Mouse (Mus musculus) megakaryocyte, adult 5-6 weeks (primary cell): ENCODE data around the gene Gtf2f2. TPM values are rescaled to one million over a fixed set of nuclear protein-coding genes. Genes with fewer than 3 reads are reported as not detected.
A peak's percentile ranks its signal among the peaks of the same experiment; 100 is the strongest.

Experiments used
- ATAC-seq: 2 replicates; pipeline ENCODE4 v1.8.0; 2016; ENCODE audit warnings: mild to moderate bottlenecking, inconsistent platforms; ENCODE audit not compliant: poor library complexity, severe bottlenecking
- total RNA-seq, 2 experiments: library from RNA; stranded (forward) in 1 of 2; stranded (reverse) in 1 of 2; fragments of 153-499, 151-499 nt in 1 of 2; fragments of 221-1000, 200-1000 nt in 1 of 2; gene quantifications; 2 replicates each; pipeline versions ENCODE4 v1.2.3 to v1.2.4; 2015 to 2017

Gene Gtf2f2
- 33.3 and 33.9 TPM in 2 replicates for total RNA-seq (2015)
- 37.3 and 42.2 TPM in 2 replicates for total RNA-seq (2017)

GRCm38 (mm10) chr14:76010102-76011061, at the start of gene Gtf2f2:
TSS of gene Gtf2f2 (minus strand) at chr14:76010865.
- peak; percentile 93 for ATAC-seq

- ATAC-seq = no peak
Observed at GRCm38 (mm10) chr14:76059441-76059840, 48.8 kb upstream of the Gtf2f2 start.

GRCm38 (mm10) chr14:76053726-76054125, 43.1 kb upstream of the Gtf2f2 start:
- no peak for ATAC-seq

GRCm38 (mm10) chr14:76051966-76052365, 41.3 kb upstream of the Gtf2f2 start:
- no peak for ATAC-seq

GRCm38 (mm10) chr14:76045767-76046166, 35.1 kb upstream of the Gtf2f2 start:
- no peak for ATAC-seq

- ATAC-seq = no peak
Observed at GRCm38 (mm10) chr14:76044164-76044557, 33.5 kb upstream of the Gtf2f2 start.

GRCm38 (mm10) chr14:76043251-76044163, 32.8 kb upstream of the Gtf2f2 start:
- no peak for ATAC-seq

DNA sequence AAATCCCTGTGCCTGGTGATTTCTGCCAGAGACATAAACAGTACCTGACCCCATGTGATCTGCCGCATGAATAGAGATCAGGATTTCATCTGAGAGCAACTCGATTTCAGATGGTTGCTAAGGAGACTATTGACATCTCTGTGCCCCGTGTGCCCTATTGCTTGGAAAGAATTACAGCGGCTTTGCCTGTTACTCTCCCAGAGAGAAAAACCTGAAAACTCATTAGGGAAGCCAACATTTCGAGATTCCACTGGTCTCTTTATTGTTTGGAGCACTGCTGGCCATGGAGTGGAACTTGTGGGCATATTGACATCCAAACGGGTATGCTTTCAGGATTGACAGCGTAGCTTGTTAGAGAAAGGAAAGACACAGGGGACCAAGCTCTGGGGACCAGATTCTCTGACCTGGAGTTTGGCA, 22.6 kb upstream of the Gtf2f2 start:
- no peak for ATAC-seq

- no peak for ATAC-seq
Observed at GRCm38 (mm10) chr14:76032671-76033136, 22.0 kb upstream of the Gtf2f2 start.

GRCm38 (mm10) chr14:76031117-76031842, 20.6 kb upstream of the Gtf2f2 start:
- no peak for ATAC-seq

GRCm38 (mm10) chr14:76024641-76025040, 14.0 kb upstream of the Gtf2f2 start:
- ATAC-seq = no peak

DNA sequence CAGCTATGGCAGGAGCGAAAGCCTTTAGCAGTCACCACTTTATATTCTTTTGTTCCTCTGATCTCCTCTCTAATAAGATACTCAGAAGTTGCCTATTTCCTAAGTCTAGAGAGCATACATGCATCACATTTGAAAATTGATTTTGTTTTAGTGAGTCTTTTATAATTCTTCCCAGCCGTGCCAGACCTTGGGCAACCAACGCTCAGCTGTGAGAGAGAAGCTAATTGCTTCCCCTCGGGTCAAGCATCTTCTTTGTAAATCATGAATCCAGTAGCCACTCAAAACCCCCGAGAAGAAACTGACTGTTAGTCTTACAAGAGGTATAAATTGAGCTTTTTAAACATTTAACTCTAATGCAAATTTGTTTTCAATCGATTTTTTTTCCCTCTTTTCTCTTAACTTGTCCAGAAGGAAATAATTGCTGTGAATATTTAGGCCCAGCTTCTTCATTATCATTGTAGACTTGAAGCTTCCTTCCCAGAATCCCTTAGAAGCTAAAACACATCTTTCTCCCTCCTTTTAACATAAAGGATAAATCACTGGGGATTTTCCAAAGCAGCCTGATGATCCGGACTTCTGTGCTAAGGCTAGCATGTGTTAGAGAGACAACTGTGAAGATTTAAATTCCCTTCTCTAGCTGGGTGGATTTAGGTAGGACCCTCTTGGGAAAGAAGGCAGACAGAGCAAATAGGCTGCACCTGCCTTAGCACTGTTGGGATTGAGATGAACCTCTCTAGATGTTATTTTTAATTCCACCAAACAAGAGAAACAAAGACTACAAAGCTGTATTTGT, 10.5 kb upstream of the Gtf2f2 start:
- no peak for ATAC-seq

DNA sequence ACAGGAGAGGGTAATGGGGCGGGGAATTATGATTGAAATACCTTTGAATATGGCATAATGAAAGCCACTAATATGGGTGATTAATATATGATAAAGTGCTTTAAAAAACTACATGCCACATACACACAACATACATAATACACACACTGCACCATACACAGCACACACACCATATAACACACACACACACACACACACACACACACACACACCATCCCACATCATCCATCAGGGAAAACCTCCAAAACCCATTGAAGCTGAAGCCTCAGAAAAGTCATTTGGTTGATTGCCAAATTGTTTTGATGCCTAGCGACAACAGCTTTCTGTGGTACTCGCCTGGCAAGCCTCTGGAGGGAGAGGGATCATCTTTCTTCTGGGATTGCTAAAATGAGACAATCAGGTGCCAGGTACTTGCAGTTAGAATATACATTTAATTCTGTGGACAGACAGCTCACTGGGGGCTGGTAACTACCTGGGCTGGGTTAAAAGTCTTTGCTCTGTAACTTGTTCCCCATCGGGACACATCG, 9.7 kb upstream of the Gtf2f2 start:
- ATAC-seq = no peak

GRCm38 (mm10) chr14:76017785-76018490, 7.3 kb upstream of the Gtf2f2 start:
- ATAC-seq = no peak

GRCm38 (mm10) chr14:76014331-76014730, 3.7 kb upstream of the Gtf2f2 start:
- ATAC-seq = no peak

DNA sequence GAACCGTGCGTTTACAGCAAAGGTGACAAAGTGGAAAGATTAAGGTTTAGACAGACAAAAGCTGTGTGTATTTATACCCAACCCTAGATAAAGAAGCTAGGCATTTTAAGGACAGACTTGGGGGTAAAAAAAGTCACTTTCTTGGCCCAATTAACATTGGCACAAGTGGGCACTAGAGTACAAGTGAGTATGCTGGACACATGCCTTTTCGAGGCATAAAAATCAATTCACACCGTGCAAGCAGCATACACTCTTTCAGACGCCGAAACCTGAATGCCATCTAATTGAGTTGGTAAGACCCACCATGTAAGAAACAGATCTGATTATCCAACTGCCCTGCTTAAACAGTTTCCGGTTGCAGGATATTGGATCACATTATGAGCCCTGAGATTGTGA, 395 bp upstream of the Gtf2f2 start:
- no peak for ATAC-seq

DNA sequence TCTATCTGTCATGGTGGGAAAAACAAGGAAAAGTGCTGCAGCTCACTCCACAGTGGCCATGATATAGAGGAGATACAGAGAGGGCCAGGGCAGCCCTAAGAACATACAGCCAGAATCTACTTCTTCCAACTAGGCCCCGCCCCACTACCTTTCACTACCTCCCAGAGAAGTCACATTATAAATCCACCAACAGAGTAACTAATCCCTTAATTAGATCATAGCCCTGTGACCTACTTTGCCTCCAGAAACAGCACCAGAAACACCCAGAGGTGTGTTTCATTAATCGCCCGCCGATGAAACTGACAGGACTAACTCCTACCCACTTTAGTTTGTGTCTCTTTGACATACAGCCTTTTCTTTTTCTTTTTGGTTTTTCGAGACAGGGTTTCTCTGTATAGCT, 1.5 kb downstream of the Gtf2f2 start:
- no peak for ATAC-seq

GRCm38 (mm10) chr14:76008174-76008573, 2.5 kb downstream of the Gtf2f2 start:
- no peak for ATAC-seq

GRCm38 (mm10) chr14:76005011-76005410, 5.7 kb downstream of the Gtf2f2 start:
- no peak for ATAC-seq
